Mouse (Mus musculus) T-helper 1 cell (primary cell): ENCODE data around the gene Natd1.

Experiments
- in situ Hi-C: fragments of 300-600 bp; cut with MboI, MseI; formaldehyde crosslinking; loops from one replicate; pipeline ENCODE4 v1.15.1; 2025; ENCODE audit warnings: high pct_unique_total_duplicates

Natd1 gene

GRCm38 (mm10) chr11:60931869-60932481 is 17.4 kb upstream of the Natd1 start, which contains the start of gene Map2k3:
Gene Map2k3 (plus strand): TSS chr11:60932033.
- in situ Hi-C loops, result no loop called here

GRCm38 (mm10) chr11:60931282-60931868 is 16.8 kb upstream of the Natd1 start:
- in situ Hi-C loops, result no loop called here

DNA sequence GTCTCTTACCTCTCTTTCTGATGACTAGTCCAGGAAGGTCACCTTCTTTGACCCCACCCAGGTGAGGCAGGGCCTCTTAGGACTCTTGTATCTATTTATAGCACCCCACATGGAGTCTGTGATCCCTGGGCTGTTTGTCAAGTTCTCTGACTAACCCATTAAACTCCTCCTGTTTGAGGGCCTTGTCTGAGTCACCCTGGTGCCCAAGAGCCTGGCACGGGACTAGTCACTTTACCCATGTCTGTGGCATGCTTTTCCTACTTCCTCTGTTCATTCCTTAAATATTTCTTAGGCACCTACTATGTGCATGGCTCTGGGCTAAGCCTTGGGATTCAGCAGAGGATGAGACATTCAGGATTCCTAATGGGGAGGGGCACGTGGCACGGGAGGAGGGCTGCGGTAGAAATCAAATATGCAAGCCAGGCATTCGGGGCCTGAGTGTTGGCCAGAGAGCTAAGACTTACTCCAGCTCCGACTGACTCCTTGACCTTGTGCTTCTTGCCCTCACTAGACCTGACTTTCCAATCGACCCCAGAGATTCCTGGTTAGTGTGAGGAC is 16.3 kb upstream of the Natd1 start:
- in situ Hi-C loops, result no loop called here

DNA sequence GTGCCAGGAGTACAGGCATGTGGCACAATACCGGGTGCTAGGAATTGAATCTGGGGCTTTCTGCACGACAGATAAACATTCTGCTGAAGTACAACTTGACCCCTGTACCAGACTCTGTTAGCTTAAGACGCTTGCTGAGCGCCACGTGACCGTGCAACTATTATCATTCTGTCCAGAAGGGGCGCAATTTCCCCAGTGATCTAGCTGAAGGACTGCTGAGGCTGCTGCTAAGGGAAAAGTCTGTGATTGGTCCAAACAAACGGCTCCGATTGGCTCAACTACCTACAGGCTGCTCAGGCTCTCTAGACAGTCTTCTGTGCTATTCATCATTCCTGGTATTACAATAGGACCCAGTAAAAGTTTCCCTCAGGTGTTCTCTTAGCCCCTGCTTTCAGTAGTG is 12.7 kb upstream of the Natd1 start:
- in situ Hi-C loops, result no loop called here

DNA sequence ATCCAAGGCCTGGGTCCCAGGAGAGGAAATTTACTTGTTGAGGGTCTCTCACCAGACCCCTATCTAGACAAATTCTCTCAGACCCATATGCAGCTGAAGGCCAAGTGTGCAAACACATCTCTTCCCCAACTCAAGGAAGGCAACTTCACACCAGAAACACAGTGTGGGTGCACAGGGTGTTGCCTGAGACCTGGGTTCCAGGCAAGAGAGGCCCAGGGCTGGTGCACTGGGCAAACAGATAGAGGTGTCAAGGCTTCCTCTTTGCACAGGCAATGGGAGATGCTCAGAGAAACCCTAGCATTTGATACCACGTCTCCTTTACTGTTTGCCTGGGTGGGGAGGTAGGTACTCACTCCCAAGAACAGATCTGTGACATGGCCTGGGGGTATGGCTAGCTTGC is 10.4 kb upstream of the Natd1 start:
- in situ Hi-C loops, result no loop called here

- in situ Hi-C loops, result no loop called here
These were observed 9.9 kb upstream of the Natd1 start for GRCm38 (mm10) chr11:60924498-60924897.

GRCm38 (mm10) chr11:60922964-60923363 is 8.4 kb upstream of the Natd1 start:
- in situ Hi-C loops, result no loop called here

- in situ Hi-C loops, result no loop called here
These were observed 7.6 kb upstream of the Natd1 start for GRCm38 (mm10) chr11:60922195-60922594.

GRCm38 (mm10) chr11:60920021-60920420 is 5.5 kb upstream of the Natd1 start:
- in situ Hi-C loops, result no loop called here

DNA sequence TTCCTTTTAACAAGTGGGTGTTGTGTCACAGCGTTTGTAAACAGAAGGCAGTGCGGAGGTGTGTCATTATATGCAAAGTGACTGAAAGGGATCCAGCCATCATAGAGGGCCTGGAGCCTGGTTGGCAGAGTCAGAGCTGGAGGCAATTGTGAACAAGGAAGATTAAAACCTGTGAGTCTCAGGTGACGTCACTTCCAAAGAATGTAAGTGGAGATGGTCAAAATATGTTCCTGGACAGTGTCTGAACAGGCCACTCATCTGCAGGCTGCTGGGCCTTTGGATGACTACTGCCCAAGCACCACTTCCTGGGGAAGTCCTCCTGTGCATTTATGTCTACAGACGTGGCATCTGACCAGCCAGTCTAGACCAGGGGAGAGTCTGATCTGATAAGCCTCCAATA is 651 bp upstream of the Natd1 start:
- in situ Hi-C loops, result no loop called here

DNA sequence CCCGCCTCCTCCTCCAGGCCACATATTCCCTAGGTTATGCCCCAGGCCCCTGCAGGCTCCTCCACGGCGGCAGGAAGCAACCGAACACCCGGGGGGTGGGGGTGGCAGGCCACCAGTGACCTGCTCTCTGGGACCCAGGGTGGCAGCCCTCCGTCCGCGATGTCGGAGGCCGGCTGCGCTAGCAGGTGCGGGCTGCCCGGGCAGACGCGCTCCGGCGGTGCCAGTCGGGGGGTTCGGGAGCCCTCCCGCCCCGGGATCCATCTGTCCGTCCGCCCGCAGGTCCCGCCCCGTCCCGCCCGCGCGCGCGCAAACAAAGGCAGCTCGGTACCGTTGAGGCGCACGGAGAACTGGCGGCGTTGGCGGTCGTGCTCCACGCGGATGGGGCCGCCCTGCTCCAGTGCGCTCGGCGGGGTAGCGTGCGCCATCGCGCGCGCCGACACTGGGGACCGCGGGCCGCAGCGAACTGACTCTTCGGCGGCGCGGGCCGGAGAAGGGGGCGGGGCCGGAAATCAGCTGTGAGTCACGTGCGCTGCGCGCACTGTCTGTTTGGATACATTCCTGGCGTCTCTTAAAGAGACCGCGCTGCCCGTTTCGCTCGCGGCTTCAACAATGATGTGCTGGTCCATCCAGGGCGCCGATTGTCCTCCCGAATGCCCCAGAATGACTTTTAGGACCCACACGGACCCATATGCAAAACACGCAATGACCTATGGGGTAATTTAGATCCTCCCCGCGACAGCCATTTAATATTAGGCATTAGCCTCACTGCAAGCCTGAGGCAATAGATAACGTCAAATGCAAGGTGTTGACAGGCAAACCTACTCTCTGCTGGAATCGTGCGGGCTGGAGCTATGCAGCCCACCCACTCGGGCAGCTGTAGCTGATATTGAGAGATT is 1.0 kb downstream of the Natd1 start:
- in situ Hi-C loops, result no loop called here

- in situ Hi-C loops, result no loop called here
These were observed 2.0 kb downstream of the Natd1 start for GRCm38 (mm10) chr11:60912525-60912973.

DNA sequence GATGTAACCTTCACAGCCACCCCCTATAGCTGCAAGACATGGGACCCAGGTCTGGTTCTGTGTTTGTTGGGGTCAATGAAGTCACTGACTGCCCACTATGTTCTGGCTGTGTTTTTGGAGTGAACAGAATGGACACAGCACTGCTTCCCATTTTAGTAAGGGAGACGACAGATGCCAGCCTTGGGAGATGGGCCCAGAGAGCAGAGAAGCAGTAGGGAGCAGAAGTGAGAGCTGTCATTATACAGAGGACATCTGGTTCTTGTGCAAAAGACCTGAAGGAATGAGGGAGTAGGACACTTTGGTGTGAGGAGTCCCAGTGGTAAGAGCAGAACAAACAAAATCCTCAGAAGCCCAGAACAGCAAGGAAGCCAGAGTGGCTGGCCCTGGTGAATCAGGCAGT is 4.9 kb downstream of the Natd1 start:
- in situ Hi-C loops, result no loop called here

DNA sequence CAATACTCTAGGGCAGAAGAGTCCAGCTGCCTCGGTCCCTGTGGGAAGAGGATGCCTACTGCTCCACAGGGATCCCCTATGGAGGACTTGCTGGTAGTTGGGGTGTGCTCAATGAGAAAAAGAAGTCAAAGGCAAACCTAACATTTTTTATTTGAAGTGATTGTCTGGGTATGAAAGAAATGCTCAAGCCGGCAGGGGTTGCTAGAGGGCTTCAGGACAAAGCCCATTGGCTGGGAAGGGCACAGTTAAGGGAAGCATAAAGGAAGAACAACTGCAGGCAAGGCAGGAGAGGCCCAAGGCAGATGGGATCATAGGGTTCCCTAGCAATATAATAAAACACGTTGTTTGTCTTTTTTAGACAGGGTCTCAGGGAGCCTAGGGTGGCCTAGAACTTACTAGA is 6.5 kb downstream of the Natd1 start:
- in situ Hi-C loops, result no loop called here

DNA sequence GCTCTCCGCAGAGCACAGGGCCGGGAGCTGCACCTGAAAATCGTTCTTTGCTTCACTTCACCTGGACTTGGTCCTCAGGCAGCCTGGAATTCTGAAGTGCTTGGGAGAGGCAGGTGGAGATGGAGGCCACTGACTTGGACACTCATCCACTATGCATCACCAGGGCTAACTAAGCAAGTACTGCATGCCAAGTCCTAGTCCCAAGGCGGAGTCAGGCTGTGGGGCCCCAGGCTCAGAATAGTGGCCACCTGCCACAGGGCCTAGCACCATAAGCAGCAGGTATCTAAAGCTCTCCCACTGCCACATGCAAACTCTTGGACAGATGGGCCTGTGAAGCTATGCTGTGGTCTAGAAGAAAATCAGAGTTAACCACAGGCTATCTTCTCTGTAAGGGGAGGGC is 8.1 kb downstream of the Natd1 start:
- in situ Hi-C loops, result no loop called here

DNA sequence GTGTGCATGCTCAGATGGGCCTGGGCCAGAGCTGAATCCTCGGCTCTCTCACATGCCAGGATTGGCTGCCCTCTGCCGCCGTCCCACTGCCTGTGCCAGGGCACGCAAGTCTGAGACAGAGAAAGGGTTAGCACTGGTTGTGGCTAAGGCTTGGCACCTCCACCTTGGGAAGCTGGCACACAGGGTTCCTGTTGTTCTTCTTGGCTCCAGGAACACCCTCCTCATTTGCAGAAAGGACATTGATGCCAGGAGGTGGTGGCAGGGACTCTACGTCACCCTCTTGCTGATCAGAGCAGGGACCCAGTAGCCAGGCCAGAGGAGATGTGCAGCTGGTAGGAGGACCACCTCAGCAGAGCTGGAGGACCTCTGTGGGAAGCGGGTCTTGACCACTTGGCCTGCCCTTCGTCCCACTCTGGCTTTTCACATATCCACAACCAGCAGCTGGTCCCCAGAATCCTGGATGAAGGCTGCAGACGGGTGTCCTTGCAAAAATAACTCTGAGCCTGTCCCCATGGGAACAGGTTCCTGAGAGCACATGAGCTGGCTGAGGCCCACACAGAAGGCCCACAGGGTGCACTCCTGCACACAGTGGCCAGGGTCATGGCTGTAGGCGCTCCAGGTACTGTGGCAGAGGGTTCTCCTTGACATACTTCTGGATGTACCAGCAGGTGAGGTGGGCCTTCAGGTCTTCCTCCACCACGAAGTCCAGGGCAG is 9.0 kb downstream of the Natd1 start:
- in situ Hi-C loops, result no loop called here

- in situ Hi-C loops, result no loop called here
These were observed 10.9 kb downstream of the Natd1 start for GRCm38 (mm10) chr11:60903661-60904061.

GRCm38 (mm10) chr11:60902486-60902885 is 12.1 kb downstream of the Natd1 start:
- in situ Hi-C loops, result no loop called here

GRCm38 (mm10) chr11:60902001-60902400 is 12.5 kb downstream of the Natd1 start:
- in situ Hi-C loops, result no loop called here

- in situ Hi-C loops, result no loop called here
These were observed 18.6 kb downstream of the Natd1 start for GRCm38 (mm10) chr11:60895915-60896314.

DNA sequence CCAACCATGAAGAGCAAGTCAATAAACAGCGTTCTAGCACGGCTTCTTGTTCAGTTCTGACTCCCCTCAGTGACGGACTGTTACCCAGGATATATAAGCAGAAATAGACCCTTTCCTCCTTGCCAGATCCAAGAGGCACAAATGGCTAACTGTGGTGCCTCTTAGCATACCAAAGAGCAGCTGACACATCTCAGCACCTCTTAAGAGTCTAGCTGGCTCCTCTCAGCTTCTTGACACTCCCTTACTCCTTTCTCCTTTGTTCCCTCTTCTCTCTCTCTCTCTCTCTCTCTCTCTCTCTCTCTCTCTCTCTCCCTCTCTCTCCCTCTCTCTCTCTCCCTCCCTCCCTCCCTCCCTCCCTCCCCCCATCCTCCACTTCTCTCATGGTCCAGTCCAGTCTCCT is 23.8 kb downstream of the Natd1 start:
- in situ Hi-C loops, result no loop called here

- in situ Hi-C loops, result no loop called here
These were observed 24.3 kb downstream of the Natd1 start for GRCm38 (mm10) chr11:60890286-60890685.
